Mouse (Mus musculus) gastrocnemius, adult 2 months (tissue): ENCODE data around the gene Atp6v1e1. TPM values are rescaled to one million over a fixed set of nuclear protein-coding genes. Genes with fewer than 3 reads are reported as not detected.
A peak's percentile ranks its signal among the peaks of the same experiment; 100 is the strongest.
"Not testable (repeated sequence)": the region's sequence is repeated elsewhere in the genome, so short reads cannot be mapped to it uniquely, and the experiment has no call there.

Experiments used
- DNase-seq: peaks from one replicate; pipeline ENCODE4 v3.0.0; 2022
- H3K27ac ChIP-seq: fragments of 200-600 bp; 2 replicates; pipeline ENCODE4 v1.8.1; 2022; ENCODE audit warnings: mild to moderate bottlenecking
- H3K4me3 ChIP-seq: fragments of 200-600 bp; 2 replicates; pipeline ENCODE4 v1.8.1; 2022; ENCODE audit warnings: mild to moderate bottlenecking, moderate library complexity
- CTCF ChIP-seq: fragments of 200-600 bp; IDR thresholded peaks from 2 replicates; pipeline ENCODE4 v1.8.1; 2022; ENCODE audit warnings: antibody characterized with exemption, mild to moderate bottlenecking, moderate library complexity
- intact Hi-C: fragments of 180-260 bp; cut with DNase I; formaldehyde crosslinking; loops from one replicate; pipeline ENCODE4 v1.15.1; 2025
- long read RNA-seq, 2 experiments: library from polyadenylated mRNA; stranded (forward); transcript quantifications; one replicate each; pipeline ENCODE4 v2.0.0; 2021
- total RNA-seq, 2 experiments: library from RNA; stranded (reverse); gene quantifications; 2 replicates each; pipeline ENCODE4 v1.2.3; 2021

Gene Atp6v1e1
- 100 to 1,000 TPM; 127 to 137 TPM for total RNA-seq
- long read RNA-seq, experiment 1, transcript Atp6v1e1-201 (9 exons, 1,312 nt) = major isoform, 95 of 97 reads
- long read RNA-seq, experiment 1, partial matches to known transcripts = 1 of 97 reads
- long read RNA-seq, experiment 1, other reads (novel, unspliced or antisense) = 1 of 97 reads
- long read RNA-seq, experiment 2, transcript Atp6v1e1-201 (9 exons, 1,312 nt) = major isoform, 115 of 119 reads
- long read RNA-seq, experiment 2, partial matches to known transcripts = 1 of 119 reads
- long read RNA-seq, experiment 2, other reads (novel, unspliced or antisense) = 3 of 119 reads

DNA sequence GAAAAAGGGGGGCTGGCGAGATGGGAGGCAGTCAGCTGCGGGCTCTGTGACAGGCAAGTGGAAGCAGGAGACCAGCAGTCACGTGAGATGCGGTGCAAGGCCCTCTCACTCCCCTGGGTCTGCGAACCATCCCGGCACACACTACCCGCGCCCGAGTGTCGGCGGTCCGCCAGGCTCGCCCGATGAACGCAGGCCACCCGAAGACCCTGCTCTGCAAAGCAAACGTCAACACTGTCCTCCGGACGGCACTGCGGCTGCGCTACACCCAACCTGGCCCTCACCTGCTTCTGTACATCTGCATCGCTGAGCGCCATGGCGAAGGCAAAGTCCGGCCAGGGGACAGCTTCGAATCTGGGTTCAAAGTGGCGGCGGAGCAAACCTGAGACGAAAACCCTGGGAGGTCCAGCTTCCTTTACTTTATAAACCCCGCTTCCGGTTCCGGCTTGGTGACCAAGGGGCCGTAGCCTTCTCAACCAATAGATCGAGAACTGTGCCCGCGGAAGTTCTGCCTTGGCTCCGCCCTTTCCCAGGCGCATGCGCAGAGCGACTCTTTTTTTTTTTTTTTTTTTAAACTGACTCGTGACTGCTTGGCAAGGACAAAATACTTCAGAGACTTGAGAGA lies at the start of gene Atp6v1e1:
TSS of gene Atp6v1e1 (minus strand) at position 487 of the 622 bp plus-strand sequence.
- peak; percentile 95 for DNase-seq
- TF ChIP-seq CTCF = no peak
- intact Hi-C loops = loop anchor here (5.0 to 10.0 kb wide), 2 partner anchors 228 to 285 kb away; no protein-coding TSS in a partner anchor
- Histone ChIP-seq H3K27ac (peak within 1 kb of the TSS; percentile 95), H3K4me3 (peak within 1 kb of the TSS; percentile 80)

DNA sequence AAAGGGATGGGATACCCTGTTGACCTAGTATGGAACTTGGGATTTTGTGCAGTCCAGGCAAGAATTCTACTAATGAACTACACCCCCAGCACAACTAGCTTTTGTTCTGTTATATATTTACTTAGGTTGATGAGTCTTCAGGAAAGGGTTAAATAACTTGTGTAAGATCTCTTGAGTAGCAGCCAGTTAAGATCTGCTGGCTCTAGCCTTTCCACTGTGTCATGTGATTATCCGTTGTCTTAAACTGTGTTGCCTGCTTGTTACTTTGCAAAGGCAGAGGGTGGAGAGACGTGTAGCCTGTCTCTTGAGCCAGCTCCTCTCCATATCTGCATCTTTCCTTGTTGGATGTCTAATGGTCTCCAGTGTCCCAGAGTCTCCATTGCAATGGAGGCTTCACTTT lies 48.7 kb upstream of the Atp6v1e1 start:
- intact Hi-C loops = no loop called here
- no peak overlapping the region for H3K27ac ChIP-seq
- no peak for DNase-seq
- no peak for TF ChIP-seq CTCF
- no peak overlapping the region for H3K4me3 ChIP-seq

DNA sequence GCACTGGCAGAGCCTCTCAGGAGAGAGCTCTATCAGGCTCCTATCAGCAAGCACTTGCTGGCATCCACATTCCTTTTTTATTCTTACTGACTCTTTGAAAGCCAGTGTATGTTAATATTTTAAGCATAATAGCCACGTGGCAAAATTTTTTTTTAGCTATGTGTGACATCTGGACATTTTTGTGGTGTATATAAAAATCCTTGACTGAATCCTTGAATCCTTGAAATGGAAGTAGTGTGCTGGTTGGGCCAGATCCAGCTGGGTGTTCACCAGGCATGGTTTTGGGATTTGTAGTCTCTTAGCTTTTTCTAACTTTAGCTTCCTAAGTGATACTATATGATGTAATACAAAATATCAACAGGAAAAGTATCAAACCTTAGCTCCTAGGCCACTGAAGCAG lies 46.2 kb upstream of the Atp6v1e1 start:
- Histone ChIP-seq H3K27ac (no peak overlapping the region), H3K4me3 (no peak overlapping the region)
- intact Hi-C loops = no loop called here
- DNase-seq = no peak
- no peak for TF ChIP-seq CTCF

DNA sequence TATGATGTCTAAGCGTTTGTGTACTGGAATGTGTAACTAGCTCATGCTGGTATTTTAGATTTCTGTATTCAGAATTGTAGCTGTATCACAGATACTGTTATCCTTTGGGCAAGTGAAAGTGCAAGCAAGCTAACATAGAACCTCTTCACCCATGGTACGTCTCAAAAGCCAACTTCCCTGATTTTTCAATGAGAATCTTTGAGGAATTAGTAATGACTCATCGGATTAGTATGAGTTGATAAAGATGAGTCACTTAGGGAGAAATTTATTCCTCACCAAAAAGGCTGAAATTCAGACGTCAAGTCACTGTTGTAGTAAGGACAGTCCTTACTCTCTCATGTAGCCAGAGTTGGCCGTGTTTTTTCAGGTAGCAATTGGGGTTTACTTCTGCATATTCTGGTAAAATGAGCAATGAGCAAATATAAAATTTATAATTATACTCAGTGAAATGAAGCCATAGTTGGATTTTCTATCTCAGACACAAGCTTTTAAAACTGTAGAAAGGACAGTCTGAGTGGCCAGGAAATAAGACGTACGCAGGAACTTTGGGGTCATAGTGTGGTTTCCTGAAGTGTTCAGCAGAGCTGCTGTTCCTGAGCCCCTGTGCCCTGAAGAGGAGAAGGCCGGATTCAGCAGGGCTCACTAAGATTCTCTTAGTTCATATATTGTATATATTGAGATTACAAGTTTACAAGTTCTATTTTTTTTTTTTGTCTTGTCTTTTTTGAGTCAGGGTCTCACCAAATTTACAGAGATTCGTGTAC lies 43.6 kb upstream of the Atp6v1e1 start:
- DNase-seq = no peak
- TF ChIP-seq CTCF = no peak
- Histone ChIP-seq H3K27ac (peak overlapping the region; percentile 16; the same call in 1 of the 2 replicates), H3K4me3 (no peak overlapping the region)
- intact Hi-C loops = no loop called here

DNA sequence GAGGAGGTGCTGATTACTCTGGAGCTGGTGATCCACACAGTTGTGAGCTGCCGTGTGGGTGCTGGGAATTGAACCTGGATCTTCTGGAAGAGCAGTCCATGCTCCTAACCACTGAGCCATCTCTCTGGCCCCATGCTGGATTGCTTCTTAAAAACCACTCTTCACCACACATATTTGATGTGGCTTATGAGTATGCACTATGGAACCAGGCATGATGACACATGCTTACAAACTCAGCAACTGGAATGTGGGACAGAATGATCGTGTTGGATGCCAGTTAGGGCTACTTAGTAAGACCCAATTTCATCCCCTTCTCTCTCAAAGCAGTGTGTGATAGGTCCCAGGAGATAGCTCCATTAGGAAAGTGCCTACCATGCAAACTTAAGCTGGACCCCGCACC lies 37.5 kb upstream of the Atp6v1e1 start:
- intact Hi-C loops = no loop called here
- Histone ChIP-seq H3K4me3 (no peak overlapping the region), H3K27ac (no peak overlapping the region)
- no peak for TF ChIP-seq CTCF
- DNase-seq = no peak

DNA sequence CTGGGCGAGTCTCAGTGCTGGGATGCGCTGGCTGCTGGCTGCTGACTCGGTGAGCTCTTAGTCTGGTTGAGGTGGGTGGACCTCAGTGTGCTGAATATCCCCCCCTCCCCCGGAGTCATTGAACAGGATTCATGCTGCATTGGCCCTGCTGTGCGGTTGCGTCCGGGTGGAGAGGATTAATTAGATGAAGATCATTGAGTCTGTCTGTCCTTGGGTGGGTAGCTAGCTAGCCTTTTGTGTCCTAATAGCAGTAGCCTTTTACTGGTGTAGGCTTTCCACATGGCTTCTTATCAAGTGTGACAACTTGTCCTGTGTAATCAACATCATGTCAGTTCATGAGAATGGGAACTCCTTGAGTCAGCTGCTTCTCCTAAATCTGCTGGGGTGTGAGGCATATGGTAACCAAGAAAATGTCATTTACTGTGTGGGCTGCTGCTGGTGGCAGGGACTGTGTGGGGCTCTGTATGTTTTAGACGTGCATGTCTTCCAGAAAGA lies 35.7 kb upstream of the Atp6v1e1 start:
- Histone ChIP-seq H3K4me3 (no peak overlapping the region), H3K27ac (no peak overlapping the region)
- TF ChIP-seq CTCF = no peak
- no peak for DNase-seq
- intact Hi-C loops = no loop called here

DNA sequence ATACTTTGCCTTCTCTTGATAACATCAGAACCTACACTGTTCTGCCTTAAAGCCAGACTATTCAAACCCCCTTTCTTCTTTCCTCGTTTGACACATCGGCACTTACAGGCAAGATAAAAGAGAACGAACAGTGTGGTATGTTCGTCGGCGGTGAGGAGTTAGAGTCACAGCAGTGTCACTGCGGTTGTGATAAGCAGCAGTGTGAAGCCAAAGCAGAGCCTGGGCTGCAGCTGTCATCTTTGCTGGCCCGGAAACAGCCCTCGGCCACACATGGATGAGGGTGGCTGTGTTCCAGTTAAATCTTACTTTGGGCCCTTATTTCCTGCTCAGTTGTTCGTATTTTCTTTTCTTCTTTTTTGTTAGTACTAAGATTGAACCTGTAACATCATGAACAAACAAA lies 31.8 kb upstream of the Atp6v1e1 start:
- TF ChIP-seq CTCF = no peak
- Histone ChIP-seq H3K4me3 (no peak overlapping the region), H3K27ac (no peak overlapping the region)
- intact Hi-C loops = no loop called here
- no peak for DNase-seq

DNA sequence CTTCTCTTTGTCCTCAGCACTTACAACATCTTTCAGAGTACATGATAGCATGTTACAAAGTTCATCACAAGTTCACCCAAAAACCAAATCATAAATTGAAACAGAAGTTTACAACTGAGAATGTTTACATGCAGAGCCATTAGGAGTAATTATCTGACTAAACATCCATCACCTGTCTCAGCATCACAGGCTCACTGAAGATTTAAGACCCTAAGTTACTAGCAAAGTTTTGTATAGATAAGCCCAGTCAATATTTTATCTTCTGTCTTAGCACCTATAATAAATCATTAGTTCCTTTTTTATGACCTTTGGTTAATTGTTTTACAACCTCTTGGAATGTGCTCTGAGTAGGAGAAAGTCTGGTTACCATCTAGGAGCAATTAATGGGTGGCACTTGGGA lies 28.1 kb upstream of the Atp6v1e1 start:
- H3K27ac ChIP-seq, intact Hi-C loops, H3K4me3 ChIP-seq, DNase-seq: not testable (repeated sequence)

DNA sequence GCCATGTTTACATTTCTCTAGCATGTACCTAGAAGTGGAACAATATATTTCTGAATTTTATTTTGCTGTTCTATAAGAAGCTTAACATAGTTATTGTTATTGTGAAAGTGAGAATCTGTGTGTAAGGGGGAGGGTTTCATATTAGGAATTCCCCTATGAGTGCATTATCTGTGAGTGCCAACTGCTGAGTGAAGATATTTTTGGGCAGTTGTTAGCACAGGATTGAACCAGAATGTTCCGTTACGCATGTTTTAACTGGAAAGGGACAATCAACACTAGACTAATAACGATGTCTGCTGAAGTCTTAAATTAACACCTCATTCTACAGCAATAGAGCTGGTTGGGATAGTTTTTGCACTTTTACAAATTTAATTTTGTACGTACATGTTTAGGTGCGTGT lies 19.2 kb upstream of the Atp6v1e1 start:
- DNase-seq = no peak
- no peak overlapping the region for H3K27ac ChIP-seq

DNA sequence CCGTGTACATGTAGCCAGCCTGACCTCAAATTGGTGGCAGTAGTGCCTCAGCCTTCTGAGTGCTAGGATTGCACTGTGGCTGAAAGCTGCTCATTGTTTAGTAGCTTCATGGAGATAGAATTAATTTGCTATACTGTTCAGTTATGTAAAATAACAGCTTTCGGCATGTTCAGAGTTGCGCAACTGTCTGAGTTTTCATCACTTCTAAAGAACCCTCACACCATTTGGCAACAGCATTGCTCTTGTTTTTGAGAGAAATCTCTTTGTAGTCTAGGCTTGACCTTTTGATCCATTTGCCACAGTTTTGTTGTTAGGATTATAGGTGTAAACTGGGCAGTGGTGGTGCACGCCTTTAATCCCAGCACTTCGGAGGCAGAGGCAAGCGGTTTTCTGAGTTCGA lies 17.7 kb upstream of the Atp6v1e1 start:
- no peak overlapping the region for H3K4me3 ChIP-seq
- DNase-seq = no peak
- no peak overlapping the region for H3K27ac ChIP-seq
- TF ChIP-seq CTCF = no peak
- intact Hi-C loops = no loop called here

More for the DNA sequence above, 19.2 kb upstream of the Atp6v1e1 start:
- H3K4me3 ChIP-seq = no peak overlapping the region
- intact Hi-C loops = no loop called here
- TF ChIP-seq CTCF = no peak

DNA sequence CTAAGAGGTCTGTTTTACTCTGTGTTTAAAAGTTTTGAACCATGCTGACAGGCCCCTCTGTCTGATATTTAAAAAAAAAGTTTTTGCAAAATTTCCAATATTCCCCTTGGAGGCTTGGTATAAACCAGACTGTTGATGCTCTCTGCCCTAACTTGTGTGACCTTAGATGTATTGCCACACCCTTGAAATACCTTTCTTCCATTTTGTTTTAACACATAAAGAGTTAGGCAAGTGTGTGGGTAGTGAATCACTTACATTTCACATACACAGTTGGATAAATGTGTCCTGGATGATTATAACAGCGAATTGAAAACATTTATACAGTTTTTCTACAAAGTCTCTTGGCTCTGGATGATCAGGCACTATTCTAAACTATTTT lies 14.5 kb upstream of the Atp6v1e1 start:
- intact Hi-C loops = no loop called here
- no peak for DNase-seq
- H3K4me3 ChIP-seq = peak overlapping the region; percentile 94
- peak overlapping the region; percentile 95 for H3K27ac ChIP-seq
- TF ChIP-seq CTCF = no peak

DNA sequence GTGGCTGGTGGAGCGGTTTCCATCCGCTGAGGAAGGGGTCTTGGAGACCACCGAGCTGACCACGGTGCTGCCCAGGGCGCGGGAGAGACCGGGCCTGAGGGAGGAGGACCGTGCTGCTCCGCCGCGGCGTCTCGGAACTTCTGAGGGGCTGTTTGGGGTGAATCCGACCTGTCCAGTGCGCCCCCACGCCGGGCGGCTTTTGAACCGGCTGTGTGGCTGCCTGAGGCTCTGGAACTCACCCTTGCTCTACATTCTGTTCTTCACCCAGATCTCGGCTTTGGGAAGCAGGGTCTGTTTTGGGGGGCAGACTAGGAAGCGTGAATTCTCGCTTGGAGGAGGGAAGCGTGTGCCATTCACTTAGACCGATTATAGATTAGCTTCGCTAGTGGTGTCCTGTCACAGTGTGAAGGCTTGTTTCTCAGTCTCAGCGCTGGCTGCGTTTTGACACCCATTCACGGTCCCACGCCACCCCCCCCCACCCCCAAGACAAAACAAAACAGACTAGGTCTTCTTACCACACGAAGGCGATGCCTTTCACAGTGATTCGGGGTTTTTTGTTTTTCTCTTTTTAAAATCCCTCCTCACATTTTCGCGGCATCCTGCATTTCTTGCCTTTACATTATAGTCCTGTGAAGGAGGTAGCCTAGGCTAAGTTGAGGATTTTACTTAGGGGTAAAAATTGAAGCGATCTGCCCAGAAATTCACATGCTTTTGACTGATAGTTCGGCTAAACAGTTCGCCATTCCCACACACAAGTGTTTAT lies 14.0 kb upstream of the Atp6v1e1 start:
- Histone ChIP-seq H3K4me3 (peak overlapping the region; percentile 94), H3K27ac (peak overlapping the region; percentile 95)
- TF ChIP-seq CTCF = no peak
- intact Hi-C loops = no loop called here
- no peak for DNase-seq
